Mouse (Mus musculus) heart, embryonic 11.5 days (tissue): Measurements from ENCODE around the gene Alox5. TPM values are rescaled to one million over a fixed set of nuclear protein-coding genes. Genes with fewer than 3 reads are reported as not detected.
A peak's percentile ranks its signal among the peaks of the same experiment; 100 is the strongest.
"Not testable (repeated sequence)": the region's sequence is repeated elsewhere in the genome, so short reads cannot be mapped to it uniquely, and the experiment has no call there.

Experiments used
- ATAC-seq: fragments of 200-750 bp; cut with Nextera tagmentation; replicated peaks from 2 replicates; pipeline ENCODE4 v1.8.0; 2017; ENCODE audit warnings: moderate library complexity; ENCODE audit not compliant: insufficient number of reproducible peaks, low FRiP score, low TSS enrichment
- H3K27ac ChIP-seq: fragments of 300-500 bp; sonication (generic); 2 replicates; pipeline ENCODE4 v1.5.1; 2014; ENCODE audit warnings: mild to moderate bottlenecking, low read depth, low read length
- H3K27me3 ChIP-seq: fragments of 300-500 bp; sonication (generic); 2 replicates; pipeline ENCODE4 v1.6.1; 2014; ENCODE audit warnings: mild to moderate bottlenecking, low read length, mixed read lengths; ENCODE audit not compliant: control insufficient read depth, insufficient read depth
- H3K36me3 ChIP-seq: fragments of 300-500 bp; sonication (generic); 2 replicates; pipeline ENCODE4 v1.6.1; 2014; ENCODE audit warnings: mild to moderate bottlenecking, low read length, moderate library complexity, mixed read lengths; ENCODE audit not compliant: control insufficient read depth, insufficient read depth
- H3K4me1 ChIP-seq: fragments of 300-500 bp; sonication (generic); 2 replicates; pipeline ENCODE4 v1.6.1; 2014; ENCODE audit warnings: low read length; ENCODE audit not compliant: control insufficient read depth, insufficient read depth
- H3K4me2 ChIP-seq: fragments of 300-500 bp; sonication (generic); 2 replicates; pipeline ENCODE4 v1.6.1; 2014; ENCODE audit warnings: mild to moderate bottlenecking, moderate library complexity
- H3K4me3 ChIP-seq: fragments of 300-500 bp; sonication (generic); 2 replicates; pipeline ENCODE4 v1.5.1; 2014; ENCODE audit warnings: low read depth, low read length
- H3K9ac ChIP-seq: fragments of 300-500 bp; sonication (generic); 2 replicates; pipeline ENCODE4 v1.6.1; 2014; ENCODE audit warnings: mild to moderate bottlenecking, low read depth, low read length, moderate library complexity
- H3K9me3 ChIP-seq: fragments of 300-500 bp; sonication (generic); replicated peaks from 2 replicates; pipeline ENCODE4 v1.6.1; 2016; ENCODE audit warnings: low read length; ENCODE audit not compliant: control insufficient read depth
- WGBS: fragments of 180-500 bp; shearing (Covaris S2); extraction: QIAGEN DNeasy Blood & Tissue Kit; methylation state at CpG from one replicate; pipeline ENCODE4 v1.1.7; 2014; ENCODE audit not compliant: insufficient replicate concordance; 5-methylcytosine and 5-hydroxymethylcytosine counted together
- polyA plus RNA-seq: library from polyadenylated mRNA; unstranded; fragments of >200 nt; fragmentation: Nextera tagmentation; extraction: Ambion mirVana; gene quantifications from 2 replicates; pipeline ENCODE4 v1.2.1, GENCODE M21; 2014

Gene Alox5
- polyA plus RNA-seq, result 2.7 and 4.3 TPM in 2 replicates

GRCm38 (mm10) chr6:116460544-116461283 lies at the start of gene Alox5:
TSS of gene Alox5 (minus strand) at chr6:116461178.
- WGBS, result 3% methylated on average over 43 of the region's 43 CpGs
- H3K27ac ChIP-seq, result no peak within 1 kb of the TSS
- H3K9me3 ChIP-seq, result no peaks in the 10 kb centered on the region
- H3K27me3 ChIP-seq, result peaks cover 16% of the 10 kb centered on the region
- no peaks in the 10 kb centered on the region for H3K4me1 ChIP-seq
- H3K9ac ChIP-seq, result no peak within 1 kb of the TSS
- ATAC-seq, result peak; percentile 65
- H3K4me3 ChIP-seq, result peak within 1 kb of the TSS; percentile 30
- peak within 1 kb of the TSS; percentile 64 for H3K4me2 ChIP-seq
- H3K36me3 ChIP-seq, result no peaks in the 10 kb centered on the region

- H3K36me3 ChIP-seq, H3K9me3 ChIP-seq, H3K27ac ChIP-seq, H3K27me3 ChIP-seq, H3K4me3 ChIP-seq, ATAC-seq, H3K4me2 ChIP-seq, H3K9ac ChIP-seq, H3K4me1 ChIP-seq: not testable (repeated sequence)
- 82% methylated on average over 19 of the region's 20 CpGs for WGBS
These were observed 45.5 kb upstream of the Alox5 start, which contains the start of gene Olfr212 for GRCm38 (mm10) chr6:116506302-116507003. TSS of gene Olfr212 (plus strand) at chr6:116506516.

- no peak for ATAC-seq
- Histone ChIP-seq H3K27ac (no peak overlapping the region), H3K9me3 (no peaks in the 10 kb centered on the region), H3K36me3 (no peaks in the 10 kb centered on the region), H3K4me3 (no peak overlapping the region), H3K27me3 (no peaks in the 10 kb centered on the region), H3K4me2 (no peak overlapping the region), H3K9ac (no peak overlapping the region), H3K4me1 (no peaks in the 10 kb centered on the region)
- WGBS, result 70% methylated on average over 1 of the region's 1 CpGs
These were observed 35.0 kb upstream of the Alox5 start for GRCm38 (mm10) chr6:116495960-116496359.

- Histone ChIP-seq H3K4me3 (no peak overlapping the region), H3K4me2 (no peak overlapping the region), H3K27me3 (no peaks in the 10 kb centered on the region), H3K36me3 (no peaks in the 10 kb centered on the region), H3K4me1 (no peaks in the 10 kb centered on the region), H3K9me3 (no peaks in the 10 kb centered on the region), H3K27ac (no peak overlapping the region), H3K9ac (no peak overlapping the region)
- ATAC-seq, result no peak
- WGBS, result 71% methylated on average over 5 of the region's 5 CpGs
These were observed 32.8 kb upstream of the Alox5 start for GRCm38 (mm10) chr6:116493742-116494141.

- no peak within 1 kb of the TSS for H3K9ac ChIP-seq
- ATAC-seq, result no peak
- WGBS, result 77% methylated on average over 4 of the region's 4 CpGs
These were observed 27.8 kb upstream of the Alox5 start, which contains the start of gene Olfr211 for GRCm38 (mm10) chr6:116488791-116489190. TSS of gene Olfr211 (plus strand) at chr6:116489091.

GRCm38 (mm10) chr6:116486833-116487232 lies 25.9 kb upstream of the Alox5 start:
- no peak overlapping the region for H3K9ac ChIP-seq
- 61% methylated on average over 1 of the region's 1 CpGs for WGBS
- H3K36me3 ChIP-seq, result no peaks in the 10 kb centered on the region
- ATAC-seq, result no peak
- H3K4me2 ChIP-seq, result no peak overlapping the region
- H3K4me1 ChIP-seq, result no peaks in the 10 kb centered on the region
- no peaks in the 10 kb centered on the region for H3K9me3 ChIP-seq
- H3K27ac ChIP-seq, result no peak overlapping the region
- H3K4me3 ChIP-seq, result no peak overlapping the region
- no peaks in the 10 kb centered on the region for H3K27me3 ChIP-seq

More at GRCm38 (mm10) chr6:116488791-116489190, 27.8 kb upstream of the Alox5 start, which contains the start of gene Olfr211:
- no peaks in the 10 kb centered on the region for H3K36me3 ChIP-seq
- no peaks in the 10 kb centered on the region for H3K27me3 ChIP-seq
- no peak within 1 kb of the TSS for H3K27ac ChIP-seq
- H3K9me3 ChIP-seq, result no peaks in the 10 kb centered on the region
- no peak within 1 kb of the TSS for H3K4me2 ChIP-seq
- H3K4me1 ChIP-seq, result no peaks in the 10 kb centered on the region
- H3K4me3 ChIP-seq, result no peak within 1 kb of the TSS

- no peak for ATAC-seq
- no peaks in the 10 kb centered on the region for H3K27me3 ChIP-seq
- H3K4me1 ChIP-seq, result no peaks in the 10 kb centered on the region
- H3K9ac ChIP-seq, result no peak overlapping the region
- no peaks in the 10 kb centered on the region for H3K36me3 ChIP-seq
- WGBS, result 68% methylated on average over 1 of the region's 1 CpGs
- H3K27ac ChIP-seq, result no peak overlapping the region
- no peak overlapping the region for H3K4me3 ChIP-seq
- H3K4me2 ChIP-seq, result no peak overlapping the region
- no peaks in the 10 kb centered on the region for H3K9me3 ChIP-seq
These were observed 24.1 kb upstream of the Alox5 start for GRCm38 (mm10) chr6:116485081-116485480.

GRCm38 (mm10) chr6:116468081-116468480 lies 7.1 kb upstream of the Alox5 start:
- no peaks in the 10 kb centered on the region for H3K27me3 ChIP-seq
- WGBS, result 29% methylated on average over 3 of the region's 3 CpGs
- H3K4me3 ChIP-seq, result no peak overlapping the region
- H3K4me1 ChIP-seq, result no peaks in the 10 kb centered on the region
- H3K27ac ChIP-seq, result no peak overlapping the region
- H3K9me3 ChIP-seq, result no peaks in the 10 kb centered on the region
- no peak overlapping the region for H3K9ac ChIP-seq
- no peak overlapping the region for H3K4me2 ChIP-seq
- H3K36me3 ChIP-seq, result no peaks in the 10 kb centered on the region
- no peak for ATAC-seq
